Mouse (Mus musculus): ENCODE measurements at regions not wholly inside any gene's neighbourhood (a gene's known extent, or its start where the extent isn't known, plus 50 kb on each side); places are given as distances from the start of the nearest gene placed in this dataset.

DNA sequence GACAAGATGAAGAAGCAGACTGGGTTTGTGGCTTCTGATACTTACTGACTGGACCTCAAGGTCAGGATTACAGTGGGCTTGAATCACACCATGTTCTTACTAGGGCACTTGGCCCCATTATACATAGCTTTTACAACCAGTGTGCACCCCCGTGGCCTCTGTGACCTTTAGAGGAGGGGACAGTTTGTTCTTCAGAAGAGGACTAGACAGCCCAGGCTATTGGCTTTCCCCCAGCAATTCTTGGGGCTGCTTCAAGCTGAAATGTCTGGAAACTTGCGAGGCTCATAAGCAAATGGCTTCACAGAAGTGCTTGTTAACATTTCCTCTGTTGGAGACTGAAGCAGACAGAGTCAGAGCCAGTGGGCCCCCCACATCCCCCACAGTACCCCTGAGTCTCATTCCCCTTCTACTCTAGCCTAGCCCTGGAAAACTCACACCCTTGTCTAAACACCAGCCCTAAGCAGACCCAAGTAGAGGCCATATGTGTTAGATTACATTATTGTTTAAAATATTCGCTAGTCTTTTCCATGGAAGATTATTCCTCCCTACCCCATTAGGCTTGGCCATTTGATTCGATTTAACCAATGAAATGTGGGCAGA, 439.6 kb upstream of the Zmiz1 start:
- Histone ChIP-seq H3K4me3 (ENCODE audit: insufficient read depth in 1 of 2, low read depth in 1 of 2, low read length in 2 of 2, poor library complexity in 1 of 2, severe bottlenecking in 1 of 2) (no peak overlapping the region), H3K27ac (ENCODE audit: insufficient read depth, low read depth, low read length, poor library complexity, severe bottlenecking) (no peak overlapping the region), H3K9me3 (ENCODE audit: control insufficient read depth, insufficient read depth, low read depth, low read length) (no peaks in the 10 kb centered on the region), H3K9ac (ENCODE audit: insufficient read depth, low read depth, low read length, poor library complexity, severe bottlenecking) (no peak overlapping the region), H3K36me3 (ENCODE audit: control insufficient read depth, insufficient read depth, low read length, poor library complexity, severe bottlenecking) (no peaks in the 10 kb centered on the region), H3K4me1 (ENCODE audit: control insufficient read depth in 2 of 2, insufficient read depth in 2 of 2, low read length in 2 of 2, poor library complexity in 1 of 2) (peaks cover 0 to 12% of the 10 kb centered on the region in 2 experiments; a peak in 1 of 4 replicates)
- in situ Hi-C loops (cut with MboI; ENCODE audit: low sequenced_read_pairs in 2 of 2, unreplicated experiment in 2 of 2) = no loop called here
- TF ChIP-seq MAFK (IDR thresholded peaks at IDR 0.05; ENCODE audit: insufficient read depth, low read depth, low read length) = no peak
- no peak for TF ChIP-seq ZNF384 (IDR thresholded peaks at IDR 0.05; ENCODE audit: low read depth, low read length)
- DNase-seq (ENCODE audit: low read depth, low spot score) = no peak

DNA sequence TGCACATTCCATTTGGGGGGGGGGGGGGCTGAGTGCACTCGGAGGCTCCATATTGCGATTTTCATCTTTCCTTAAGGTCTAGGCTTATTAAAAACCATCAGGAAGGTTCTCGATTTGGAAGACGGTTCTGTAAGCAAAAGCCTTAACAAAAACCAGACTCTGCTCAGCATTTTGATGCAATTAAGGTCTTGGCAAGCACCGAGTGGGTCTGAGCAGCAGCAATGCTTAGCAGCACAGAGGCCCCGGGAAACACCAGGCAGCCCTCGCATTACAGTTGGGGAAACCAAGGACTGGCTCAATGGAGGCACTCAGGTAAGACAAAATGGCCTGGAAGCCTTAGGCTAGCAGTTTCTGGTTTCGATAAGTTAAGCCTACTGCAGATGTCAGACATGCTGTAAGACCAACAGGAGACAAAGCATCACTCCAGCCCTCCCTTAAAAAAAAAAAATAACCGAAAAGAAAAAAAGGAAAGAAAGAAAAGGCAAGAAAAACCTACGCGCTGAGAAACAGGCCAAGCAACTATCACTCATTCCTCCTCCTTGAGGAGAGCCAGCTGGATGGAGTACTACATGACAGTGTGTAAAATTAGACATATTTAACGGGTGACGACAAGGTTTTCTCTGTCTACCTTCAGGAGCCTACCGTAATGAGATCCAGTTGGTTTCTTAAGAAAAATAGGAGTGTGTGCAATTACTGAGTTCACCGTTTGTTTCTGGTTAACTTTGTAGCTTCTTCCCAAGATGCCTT, 436.3 kb upstream of the Zmiz1 start:
- DNase-seq (ENCODE audit: low read depth, low spot score) = no peak
- Histone ChIP-seq H3K9ac (ENCODE audit: insufficient read depth, low read depth, low read length, poor library complexity, severe bottlenecking) (no peak overlapping the region), H3K36me3 (ENCODE audit: control insufficient read depth, insufficient read depth, low read length, poor library complexity, severe bottlenecking) (no peaks in the 10 kb centered on the region), H3K4me1 (ENCODE audit: control insufficient read depth in 2 of 2, insufficient read depth in 2 of 2, low read length in 2 of 2, poor library complexity in 1 of 2) (no peaks in the 10 kb centered on the region), H3K4me3 (ENCODE audit: insufficient read depth in 1 of 2, low read depth in 1 of 2, low read length in 2 of 2, poor library complexity in 1 of 2, severe bottlenecking in 1 of 2) (no peak overlapping the region), H3K9me3 (ENCODE audit: control insufficient read depth, insufficient read depth, low read depth, low read length) (no peaks in the 10 kb centered on the region), H3K27ac (ENCODE audit: insufficient read depth, low read depth, low read length, poor library complexity, severe bottlenecking) (no peak overlapping the region)
- in situ Hi-C loops (cut with MboI; ENCODE audit: low sequenced_read_pairs in 2 of 2, unreplicated experiment in 2 of 2) = no loop called here
- no peak for TF ChIP-seq ZC3H11A (IDR thresholded peaks at IDR 0.05; ENCODE audit: borderline replicate concordance, low read depth, low read length)
- TF ChIP-seq ZNF384 (IDR thresholded peaks at IDR 0.05; ENCODE audit: low read depth, low read length) = no peak
- TF ChIP-seq MAFK (IDR thresholded peaks at IDR 0.05; ENCODE audit: insufficient read depth, low read depth, low read length) = no peak
- no peak for TF ChIP-seq CHD2 (IDR thresholded peaks at IDR 0.05; ENCODE audit: low read depth, low read length)
- no peak for TF ChIP-seq HCFC1 (IDR thresholded peaks at IDR 0.05; ENCODE audit: borderline replicate concordance, insufficient read depth, low read length)

DNA sequence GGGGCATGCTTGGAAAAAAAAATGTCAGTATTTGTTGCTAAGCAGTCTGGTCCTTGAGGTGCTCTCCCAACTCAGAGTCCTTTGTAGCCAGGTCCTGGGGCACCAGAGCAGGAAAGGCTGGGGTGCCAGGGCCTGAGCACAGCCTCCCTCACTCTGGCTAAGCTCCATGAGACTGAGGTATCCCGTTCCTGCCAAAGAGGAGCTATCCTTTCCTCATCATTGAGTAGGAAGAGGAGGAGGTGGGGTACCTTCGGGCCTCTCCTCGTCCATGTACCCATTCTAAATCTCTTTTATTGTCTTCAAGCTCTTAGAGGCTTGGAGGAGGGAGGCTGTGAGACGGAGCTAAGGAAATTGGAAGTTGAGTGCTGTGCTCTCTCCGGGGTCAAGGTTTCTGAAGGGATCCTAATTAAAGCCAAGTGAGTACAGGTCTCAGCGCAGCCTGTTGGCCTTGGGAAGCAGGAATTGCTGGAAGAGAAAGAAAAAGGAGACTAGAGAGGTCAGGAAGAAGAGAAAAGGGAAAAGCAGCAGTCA, 435.6 kb upstream of the Zmiz1 start:
- H3K9ac ChIP-seq (ENCODE audit: insufficient read depth, low read depth, low read length, poor library complexity, severe bottlenecking) = no peak overlapping the region
- H3K4me3 ChIP-seq (ENCODE audit: insufficient read depth in 1 of 2, low read depth in 1 of 2, low read length in 2 of 2, poor library complexity in 1 of 2, severe bottlenecking in 1 of 2) = no peak overlapping the region
- in situ Hi-C loops (cut with MboI; ENCODE audit: low sequenced_read_pairs in 2 of 2, unreplicated experiment in 2 of 2) = no loop called here
- no peak for DNase-seq (ENCODE audit: low read depth, low spot score)
- H3K4me1 ChIP-seq (ENCODE audit: control insufficient read depth in 2 of 2, insufficient read depth in 2 of 2, low read length in 2 of 2, poor library complexity in 1 of 2) = no peaks in the 10 kb centered on the region
- no peaks in the 10 kb centered on the region for H3K9me3 ChIP-seq (ENCODE audit: control insufficient read depth, insufficient read depth, low read depth, low read length)
- no peaks in the 10 kb centered on the region for H3K36me3 ChIP-seq (ENCODE audit: control insufficient read depth, insufficient read depth, low read length, poor library complexity, severe bottlenecking)
- no peak overlapping the region for H3K27ac ChIP-seq (ENCODE audit: insufficient read depth, low read depth, low read length, poor library complexity, severe bottlenecking)
- no peak for TF ChIP-seq MAFK (IDR thresholded peaks at IDR 0.05; ENCODE audit: insufficient read depth, low read depth, low read length)
- no peak for TF ChIP-seq CHD2 (IDR thresholded peaks at IDR 0.05; ENCODE audit: low read depth, low read length)
- TF ChIP-seq HCFC1 (IDR thresholded peaks at IDR 0.05; ENCODE audit: borderline replicate concordance, insufficient read depth, low read length) = no peak
- no peak for TF ChIP-seq ZC3H11A (IDR thresholded peaks at IDR 0.05; ENCODE audit: borderline replicate concordance, low read depth, low read length)
- TF ChIP-seq ZNF384 (IDR thresholded peaks at IDR 0.05; ENCODE audit: low read depth, low read length) = no peak

DNA sequence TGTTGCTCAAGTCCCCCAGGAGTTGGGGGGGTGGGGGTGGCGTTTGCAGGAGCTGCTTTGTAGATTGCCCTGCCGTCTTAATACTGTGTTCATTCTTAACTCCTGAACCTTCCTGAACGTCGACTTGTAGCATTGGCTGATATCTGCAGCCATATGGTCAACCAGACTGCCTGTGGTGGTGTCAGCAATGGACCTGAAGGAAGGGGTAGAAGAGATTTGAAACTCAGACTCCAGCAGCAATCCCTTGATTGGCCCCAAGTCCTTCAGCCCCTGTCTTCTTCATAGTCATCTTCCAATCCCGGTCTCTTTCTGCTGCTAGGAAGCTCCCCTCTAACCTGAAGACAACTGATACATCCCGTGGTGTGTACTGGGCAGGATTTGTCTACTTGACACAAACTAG, 433.9 kb upstream of the Zmiz1 start:
- Histone ChIP-seq H3K36me3 (ENCODE audit: control insufficient read depth, insufficient read depth, low read length, poor library complexity, severe bottlenecking) (no peaks in the 10 kb centered on the region), H3K4me1 (ENCODE audit: control insufficient read depth in 2 of 2, insufficient read depth in 2 of 2, low read length in 2 of 2, poor library complexity in 1 of 2) (no peaks in the 10 kb centered on the region), H3K9ac (ENCODE audit: insufficient read depth, low read depth, low read length, poor library complexity, severe bottlenecking) (no peak overlapping the region), H3K4me3 (ENCODE audit: insufficient read depth in 1 of 2, low read depth in 1 of 2, low read length in 2 of 2, poor library complexity in 1 of 2, severe bottlenecking in 1 of 2) (no peak overlapping the region), H3K27ac (ENCODE audit: insufficient read depth, low read depth, low read length, poor library complexity, severe bottlenecking) (no peak overlapping the region), H3K9me3 (ENCODE audit: control insufficient read depth, insufficient read depth, low read depth, low read length) (no peaks in the 10 kb centered on the region)
- TF ChIP-seq ZNF384 (IDR thresholded peaks at IDR 0.05; ENCODE audit: low read depth, low read length) (no peak), HCFC1 (IDR thresholded peaks at IDR 0.05; ENCODE audit: borderline replicate concordance, insufficient read depth, low read length) (no peak), MAFK (IDR thresholded peaks at IDR 0.05; ENCODE audit: insufficient read depth, low read depth, low read length) (no peak), ZC3H11A (IDR thresholded peaks at IDR 0.05; ENCODE audit: borderline replicate concordance, low read depth, low read length) (no peak), CHD2 (IDR thresholded peaks at IDR 0.05; ENCODE audit: low read depth, low read length) (no peak)
- no peak for DNase-seq (ENCODE audit: low read depth, low spot score)
- in situ Hi-C loops (cut with MboI; ENCODE audit: low sequenced_read_pairs in 2 of 2, unreplicated experiment in 2 of 2) = no loop called here
